Mouse (Mus musculus) left cerebral cortex, postnatal 10 days (tissue): ENCODE results near the gene Rnf220. TPM values are rescaled to one million over a fixed set of nuclear protein-coding genes. Genes with fewer than 3 reads are reported as not detected.

Experiments used
- DNase-seq, 2 experiments: peaks; one replicate each; pipeline ENCODE4 v3.0.0; 2021 to 2022; ENCODE audit warnings: low spot score in 2 of 2, mixed read lengths in 1 of 2; ENCODE audit errors: extremely low spot score in 1 of 2
- intact Hi-C: fragments of 180-260 bp; cut with DNase I; formaldehyde crosslinking; loops from one replicate; pipeline ENCODE4 v1.15.1; 2025
- total RNA-seq, 2 experiments: library from RNA; stranded (reverse); gene quantifications; 2 replicates each; pipeline ENCODE4 v1.2.3; 2021

Rnf220 gene
- total RNA-seq, 2 experiments from 2014 or later = 136 to 144 TPM

- intact Hi-C loops = no loop called here
- DNase-seq = no peak
Observed at GRCm38 (mm10) chr4:117393027-117393426, 103.8 kb downstream of the Rnf220 start.

- intact Hi-C loops = no loop called here
- DNase-seq = no peak
Observed at GRCm38 (mm10) chr4:117392391-117392790, 104.5 kb downstream of the Rnf220 start.

- no peak for DNase-seq
- intact Hi-C loops = no loop called here
Observed at GRCm38 (mm10) chr4:117391966-117392365, 104.9 kb downstream of the Rnf220 start.

GRCm38 (mm10) chr4:117390850-117391795 lies 105.7 kb downstream of the Rnf220 start:
- intact Hi-C loops = no loop called here

GRCm38 (mm10) chr4:117389264-117390054 lies 107.4 kb downstream of the Rnf220 start:
- intact Hi-C loops = no loop called here
- no peak for DNase-seq

More at GRCm38 (mm10) chr4:117390850-117391795, 105.7 kb downstream of the Rnf220 start:
- no peak for DNase-seq

- DNase-seq = no peak
- intact Hi-C loops = no loop called here
Observed at GRCm38 (mm10) chr4:117385247-117385646, 111.6 kb downstream of the Rnf220 start.

GRCm38 (mm10) chr4:117381846-117382245 lies 115.0 kb downstream of the Rnf220 start:
- intact Hi-C loops = no loop called here
- no peak for DNase-seq

GRCm38 (mm10) chr4:117380558-117380935 lies 116.3 kb downstream of the Rnf220 start:
- intact Hi-C loops = no loop called here
- no peak for DNase-seq

- intact Hi-C loops = no loop called here
- DNase-seq = no peak
Observed at GRCm38 (mm10) chr4:117379803-117380557, 116.9 kb downstream of the Rnf220 start.

GRCm38 (mm10) chr4:117374078-117374540 lies 122.7 kb downstream of the Rnf220 start:
- intact Hi-C loops = no loop called here
- no peak for DNase-seq

- intact Hi-C loops = no loop called here
- DNase-seq = peak; percentile 16 to 68
Observed at GRCm38 (mm10) chr4:117373324-117374077, 123.4 kb downstream of the Rnf220 start.

- DNase-seq = no peak
- intact Hi-C loops = no loop called here
Observed at GRCm38 (mm10) chr4:117371896-117372295, 125.0 kb downstream of the Rnf220 start.

- intact Hi-C loops = no loop called here
- no peak for DNase-seq
Observed at GRCm38 (mm10) chr4:117370354-117370753, 126.5 kb downstream of the Rnf220 start.

GRCm38 (mm10) chr4:117369571-117369970 lies 127.3 kb downstream of the Rnf220 start:
- DNase-seq = no peak
- intact Hi-C loops = no loop called here

- intact Hi-C loops = no loop called here
- DNase-seq = no peak
Observed at GRCm38 (mm10) chr4:117367365-117367764, 129.5 kb downstream of the Rnf220 start.

GRCm38 (mm10) chr4:117362085-117362484 lies 134.8 kb downstream of the Rnf220 start:
- intact Hi-C loops = no loop called here

GRCm38 (mm10) chr4:117361558-117361873 lies 135.3 kb downstream of the Rnf220 start:
- DNase-seq = no peak
- intact Hi-C loops = no loop called here

More at GRCm38 (mm10) chr4:117362085-117362484, 134.8 kb downstream of the Rnf220 start:
- DNase-seq = no peak
